Mouse (Mus musculus): ENCODE measurements around the gene Nubpl. TPM values are rescaled to one million over a fixed set of nuclear protein-coding genes. Genes with fewer than 3 reads are reported as not detected.
"Not testable (repeated sequence)": the region's sequence is repeated elsewhere in the genome, so short reads cannot be mapped to it uniquely, and the experiment has no call there.

The Nubpl gene
- 1 to 10 TPM; 4.9 to 5.6 TPM for total RNA-seq (2021)
- long read RNA-seq, experiment 1, transcript Nubpl-201 (11 exons, 2,987 nt), result major isoform, 5 of 5 reads
- long read RNA-seq, experiment 1, partial matches to known transcripts, result 0 of 5 reads
- long read RNA-seq, experiment 1, other reads (novel, unspliced or antisense), result 0 of 5 reads
- long read RNA-seq, experiment 2, transcript Nubpl-201 (11 exons, 2,987 nt), result major isoform, 6 of 8 reads
- long read RNA-seq, experiment 2, partial matches to known transcripts, result 1 of 8 reads
- long read RNA-seq, experiment 2, other reads (novel, unspliced or antisense), result 1 of 8 reads

- TF ChIP-seq CTCF (IDR thresholded peaks at IDR 0.05), result no peak
- H3K27ac ChIP-seq, result peak within 1 kb of the TSS; percentile 85
These were observed at the start of gene Nubpl for GRCm38 (mm10) chr12:52097650-52098070. Nubpl (plus strand) TSS chr12:52097737.

GRCm38 (mm10) chr12:52049324-52049723, 48.2 kb upstream of the Nubpl start:
- no peak for DNase-seq
- no peak overlapping the region for H3K4me3 ChIP-seq
- intact Hi-C loops (cut with DNase I), result no loop called here
- TF ChIP-seq CTCF (IDR thresholded peaks at IDR 0.05), result no peak
- no peak overlapping the region for H3K27ac ChIP-seq

More at GRCm38 (mm10) chr12:52097650-52098070, at the start of gene Nubpl:
- peak; percentile 95 for DNase-seq
- peak within 1 kb of the TSS; percentile 98 for H3K4me3 ChIP-seq
- intact Hi-C loops (cut with DNase I), result no loop called here

GRCm38 (mm10) chr12:52079296-52079695, 18.2 kb upstream of the Nubpl start:
- DNase-seq; H3K4me3 ChIP-seq; intact Hi-C loops (cut with DNase I); H3K27ac ChIP-seq: not testable (repeated sequence)

DNA sequence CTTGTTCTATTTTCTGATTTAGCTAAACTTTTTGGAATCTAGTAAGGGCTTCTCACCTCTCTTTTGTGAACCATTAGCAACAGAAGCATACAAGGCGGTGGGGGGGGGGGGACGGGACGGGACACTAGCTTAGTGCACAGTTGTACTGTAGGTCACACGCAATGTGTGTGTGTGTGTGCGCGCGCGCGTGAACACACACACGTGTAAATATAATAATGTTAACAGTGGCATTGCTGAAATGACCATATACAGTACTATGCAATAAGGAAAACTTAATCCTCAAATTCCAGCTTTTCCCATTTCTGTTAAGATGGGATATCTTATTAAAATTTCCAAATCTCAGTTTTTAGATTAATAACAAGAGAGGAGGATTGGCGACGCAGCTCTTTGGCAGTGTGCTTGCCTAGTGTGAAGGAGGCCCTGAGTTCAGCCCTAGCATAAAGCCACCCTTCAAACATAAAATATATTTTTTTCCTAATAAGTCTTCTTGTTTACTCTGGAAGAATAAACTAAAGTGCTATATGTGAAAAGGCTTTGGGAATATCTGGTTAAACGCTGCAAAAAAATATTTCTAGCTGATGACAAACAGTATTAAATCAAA, 388 bp upstream of the Nubpl start:
- Histone ChIP-seq H3K4me3 (peak overlapping the region; percentile 98), H3K27ac (peak overlapping the region; percentile 85)
- DNase-seq, result no peak
- TF ChIP-seq CTCF (IDR thresholded peaks at IDR 0.05), result no peak
- intact Hi-C loops (cut with DNase I), result no loop called here

GRCm38 (mm10) chr12:52120276-52120675, 22.7 kb downstream of the Nubpl start:
- intact Hi-C loops (cut with DNase I), result no loop called here
- Histone ChIP-seq H3K27ac (no peak overlapping the region), H3K4me3 (no peak overlapping the region)
- DNase-seq, result no peak
- TF ChIP-seq CTCF (IDR thresholded peaks at IDR 0.05), result no peak

DNA sequence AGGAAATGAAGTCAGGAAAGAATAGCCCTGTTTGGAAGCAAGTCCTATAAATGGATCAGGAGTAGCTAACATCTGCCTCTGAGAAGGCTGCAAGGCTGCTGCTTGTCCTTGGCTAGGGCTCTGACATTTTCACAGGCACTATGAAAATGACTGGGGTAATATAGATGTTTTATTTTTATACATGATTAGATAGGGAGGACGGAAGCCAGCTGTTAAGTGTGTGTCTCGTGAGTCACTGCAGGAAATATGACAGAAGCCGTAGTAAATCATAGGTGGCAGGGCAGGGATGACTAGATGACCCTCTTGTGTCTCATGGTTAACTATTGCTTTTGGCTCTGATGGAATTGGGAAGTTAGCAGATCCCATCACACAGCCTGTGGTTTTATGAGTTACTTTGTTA, 28.9 kb downstream of the Nubpl start:
- intact Hi-C loops (cut with DNase I), result no loop called here
- Histone ChIP-seq H3K27ac (no peak overlapping the region), H3K4me3 (no peak overlapping the region)
- no peak for TF ChIP-seq CTCF (IDR thresholded peaks at IDR 0.05)
- no peak for DNase-seq

GRCm38 (mm10) chr12:52129072-52129471, 31.5 kb downstream of the Nubpl start:
- no peak for DNase-seq
- intact Hi-C loops (cut with DNase I), result no loop called here
- Histone ChIP-seq H3K27ac (no peak overlapping the region), H3K4me3 (no peak overlapping the region)
- no peak for TF ChIP-seq CTCF (IDR thresholded peaks at IDR 0.05)

DNA sequence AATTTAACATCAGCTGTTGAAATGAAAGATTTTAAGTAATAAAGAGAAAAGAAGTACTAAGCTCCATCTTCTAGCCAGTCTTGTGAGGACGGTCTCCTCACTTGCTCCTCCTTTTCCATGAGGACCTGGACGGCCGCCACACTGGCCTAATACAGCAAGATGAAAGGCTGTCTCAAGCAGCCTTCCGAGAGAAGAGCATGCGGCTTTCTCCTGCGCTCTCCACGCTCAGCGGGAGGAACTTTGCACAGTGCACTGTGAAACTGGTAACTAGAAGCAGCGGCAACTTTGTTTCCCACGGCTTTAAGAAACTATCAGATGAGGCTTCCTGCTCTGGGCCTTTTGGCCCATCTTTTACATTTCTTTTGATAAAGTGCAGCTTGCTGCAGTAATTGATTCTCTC, 34.7 kb downstream of the Nubpl start:
- no peak for TF ChIP-seq CTCF (IDR thresholded peaks at IDR 0.05)
- no peak overlapping the region for H3K4me3 ChIP-seq
- intact Hi-C loops (cut with DNase I), result no loop called here
- peak; percentile 42 for DNase-seq
- no peak overlapping the region for H3K27ac ChIP-seq

DNA sequence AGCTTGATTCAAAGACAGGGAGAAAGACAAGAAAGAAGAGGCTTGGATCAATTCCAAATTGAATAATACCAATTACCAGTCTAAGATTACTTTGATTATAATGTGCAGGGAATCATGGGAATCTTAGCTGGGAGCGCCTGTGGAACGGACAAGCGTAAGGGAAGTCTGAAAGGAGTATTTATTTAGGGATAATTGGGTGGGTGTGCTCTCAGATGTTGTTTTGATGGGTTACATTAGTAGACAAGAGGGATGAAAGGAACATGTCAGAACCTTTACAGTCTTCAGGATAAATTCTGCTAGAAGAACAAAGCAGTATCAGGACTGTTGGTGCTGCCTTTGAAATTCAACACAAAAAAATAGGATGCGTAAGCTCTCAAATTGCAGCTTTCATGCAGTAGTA, 40.8 kb downstream of the Nubpl start:
- intact Hi-C loops (cut with DNase I), result no loop called here
- no peak for DNase-seq
- no peak for TF ChIP-seq CTCF (IDR thresholded peaks at IDR 0.05)
- Histone ChIP-seq H3K27ac (no peak overlapping the region), H3K4me3 (no peak overlapping the region)

GRCm38 (mm10) chr12:52146639-52147038, 49.1 kb downstream of the Nubpl start:
- TF ChIP-seq CTCF (IDR thresholded peaks at IDR 0.05), result no peak
- H3K4me3 ChIP-seq, result no peak overlapping the region
- DNase-seq, result no peak
- H3K27ac ChIP-seq, result no peak overlapping the region
- intact Hi-C loops (cut with DNase I), result no loop called here

DNA sequence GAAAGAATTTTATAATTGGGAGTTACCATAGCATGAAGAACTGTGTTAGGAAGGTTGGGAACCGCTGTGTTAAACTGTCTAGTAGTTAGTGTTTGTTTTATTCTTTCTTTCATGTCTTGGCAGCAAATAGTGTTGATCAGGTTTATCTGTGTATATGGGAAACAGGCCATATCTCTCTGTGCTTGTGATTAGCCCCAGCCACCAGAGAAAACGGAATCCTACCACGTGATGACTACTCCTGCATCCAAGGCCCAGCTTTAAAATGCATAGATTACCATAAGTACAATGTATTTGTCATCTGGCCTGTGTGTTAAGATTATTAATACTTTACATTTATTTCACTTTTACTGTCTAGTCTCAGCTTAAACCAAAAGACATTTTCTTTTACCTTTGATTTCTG, 51.9 kb downstream of the Nubpl start:
- no peak overlapping the region for H3K4me3 ChIP-seq
- intact Hi-C loops (cut with DNase I), result no loop called here
- no peak for DNase-seq
- no peak overlapping the region for H3K27ac ChIP-seq
- no peak for TF ChIP-seq CTCF (IDR thresholded peaks at IDR 0.05)

- H3K27ac ChIP-seq, result no peak overlapping the region
- H3K4me3 ChIP-seq, result no peak overlapping the region
- no peak for TF ChIP-seq CTCF (IDR thresholded peaks at IDR 0.05)
- DNase-seq, result no peak
- intact Hi-C loops (cut with DNase I), result no loop called here
These were observed 54.5 kb downstream of the Nubpl start for GRCm38 (mm10) chr12:52152071-52152470.

GRCm38 (mm10) chr12:52154906-52155305, 57.4 kb downstream of the Nubpl start:
- TF ChIP-seq CTCF (IDR thresholded peaks at IDR 0.05), result no peak
- no peak for DNase-seq
- Histone ChIP-seq H3K27ac (no peak overlapping the region), H3K4me3 (no peak overlapping the region)
- intact Hi-C loops (cut with DNase I), result no loop called here

DNA sequence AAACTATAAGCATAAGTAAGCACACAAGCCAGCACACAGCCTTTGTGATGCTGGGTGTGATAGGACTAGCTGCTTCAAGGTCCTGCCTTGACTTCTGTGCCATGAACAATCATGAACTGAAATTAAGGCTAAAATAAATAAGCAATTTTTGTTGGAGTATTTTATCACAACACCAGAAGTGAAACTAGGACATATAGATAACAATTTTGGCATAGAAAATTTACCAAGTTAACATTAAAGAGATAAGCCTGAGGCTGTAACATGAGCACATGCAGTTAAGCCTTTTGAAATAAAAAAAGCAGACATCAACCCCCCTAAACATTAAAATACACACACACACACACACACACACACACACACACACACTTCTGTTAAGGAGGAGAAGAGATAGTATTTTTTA, 66.9 kb downstream of the Nubpl start:
- intact Hi-C loops (cut with DNase I), result no loop called here
- no peak for DNase-seq
- no peak for TF ChIP-seq CTCF (IDR thresholded peaks at IDR 0.05)

More for the DNA sequence above, 66.9 kb downstream of the Nubpl start:
- H3K4me3 ChIP-seq, result no peak overlapping the region
- no peak overlapping the region for H3K27ac ChIP-seq
